Mouse (Mus musculus): ENCODE results near the gene Kbtbd7.
"Not testable (repeated sequence)": the region's sequence is repeated elsewhere in the genome, so short reads cannot be mapped to it uniquely, and the experiment has no call there.

- not testable (repeated sequence) for TF ChIP-seq CTCF (IDR thresholded peaks at IDR 0.05; ENCODE audit: borderline replicate concordance, insufficient read depth, low read depth, low read length); POLR2A (IDR thresholded peaks at IDR 0.05; ENCODE audit: borderline replicate concordance, insufficient read depth, low read length)
Measured at GRCm38 (mm10) chr14:79426730-79427365, 537 bp downstream of the Kbtbd7 start.

All from cerebellum, adult 2 months (tissue).